Mouse (Mus musculus) myocyte (in vitro differentiated cells): Measurements from ENCODE around the gene Map3k13.

Experiments used
- CEBPB ChIP-seq: IDR thresholded peaks from 2 replicates; pipeline ENCODE4 v1.6.1; 2011; ENCODE audit warnings: mild to moderate bottlenecking, moderate library complexity; ENCODE audit not compliant: poor library complexity, insufficient read depth, severe bottlenecking
- E2F4 ChIP-seq: IDR thresholded peaks from one replicate; pipeline ENCODE4 v1.6.1; 2011; ENCODE audit warnings: mild to moderate bottlenecking, control low read depth, moderate library complexity; ENCODE audit not compliant: insufficient read depth
- MAX ChIP-seq: IDR thresholded peaks from one replicate; pipeline ENCODE4 v1.6.1; 2011; ENCODE audit warnings: low read depth, mild to moderate bottlenecking, control low read depth
- MYOD1 ChIP-seq, 3 experiments: IDR thresholded peaks; one replicate each; pipeline ENCODE4 v1.6.1; 2011; ENCODE audit warnings: control low read depth in 2 of 3, low read depth in 2 of 3, mild to moderate bottlenecking in 2 of 3, moderate library complexity in 1 of 3; ENCODE audit not compliant: insufficient read length in 2 of 3, control insufficient read depth in 1 of 3
- MYOG ChIP-seq, 3 experiments: IDR thresholded peaks; one replicate each; pipeline ENCODE4 v1.6.1; 2011; ENCODE audit warnings: control low read depth in 2 of 3, low read depth in 2 of 3, mild to moderate bottlenecking in 2 of 3; ENCODE audit not compliant: insufficient read length in 2 of 3, control insufficient read depth in 1 of 3, insufficient read depth in 1 of 3
- POLR2A ChIP-seq: IDR thresholded peaks from one replicate; pipeline ENCODE4 v1.6.1; 2011; ENCODE audit warnings: low read depth, mild to moderate bottlenecking, control low read depth, moderate library complexity; ENCODE audit not compliant: insufficient read length
- POLR2AphosphoS2 ChIP-seq: IDR thresholded peaks from one replicate; pipeline ENCODE4 v1.6.1; 2011; ENCODE audit warnings: low read depth, control low read depth; ENCODE audit not compliant: insufficient read length
- REST ChIP-seq: IDR thresholded peaks from one replicate; pipeline ENCODE4 v1.6.1; 2011; ENCODE audit warnings: mild to moderate bottlenecking, control low read depth, moderate library complexity; ENCODE audit not compliant: insufficient read depth, insufficient read length
- SRF ChIP-seq: IDR thresholded peaks from one replicate; pipeline ENCODE4 v1.6.1; 2011; ENCODE audit warnings: low read depth; ENCODE audit not compliant: control insufficient read depth, insufficient read length
- TCF12 ChIP-seq: IDR thresholded peaks from one replicate; pipeline ENCODE4 v1.6.1; 2011; ENCODE audit warnings: mild to moderate bottlenecking, control low read depth; ENCODE audit not compliant: poor library complexity, insufficient read depth, severe bottlenecking
- TCF3 ChIP-seq: IDR thresholded peaks from one replicate; pipeline ENCODE4 v1.6.1; 2011; ENCODE audit warnings: low read depth, control low read depth; ENCODE audit not compliant: insufficient read length
- USF1 ChIP-seq: IDR thresholded peaks from one replicate; pipeline ENCODE4 v1.6.1; 2011; ENCODE audit warnings: low read depth, mild to moderate bottlenecking, control low read depth, moderate library complexity

GRCm38 (mm10) chr16:21782807-21783206 lies 11.3 kb upstream of the Map3k13 start:
- TF ChIP-seq POLR2A (no peak), MYOD1 (IDR thresholded peaks at IDR 0.05; ENCODE audit: control insufficient read depth in 1 of 3, insufficient read length in 2 of 3, low read depth in 2 of 3) (no peak), MYOG (IDR thresholded peaks at IDR 0.05; ENCODE audit: control insufficient read depth in 1 of 3, insufficient read depth in 1 of 3, insufficient read length in 2 of 3, low read depth in 2 of 3) (no peak), MAX (no peak), POLR2AphosphoS2 (no peak), E2F4 (no peak), TCF3 (no peak), USF1 (no peak), TCF12 (no peak), REST (no peak), CEBPB (no peak), SRF (no peak)
